Mouse (Mus musculus) layer of hippocampus, postnatal 14 days (tissue): ENCODE data around the gene Armc3. TPM values are rescaled to one million over a fixed set of nuclear protein-coding genes. Genes with fewer than 3 reads are reported as not detected.
"Not testable (repeated sequence)": the region's sequence is repeated elsewhere in the genome, so short reads cannot be mapped to it uniquely, and the experiment has no call there.

ENCODE experiments used
- DNase-seq, 2 experiments: peaks; one replicate each; pipeline ENCODE4 v3.0.0; 2021 to 2022; ENCODE audit warnings: low spot score in 2 of 2, mixed read lengths in 1 of 2
- total RNA-seq, 2 experiments: library from RNA; stranded (reverse); gene quantifications; 2 replicates each; pipeline ENCODE4 v1.2.3; 2021

Gene Armc3
- total RNA-seq, 2 experiments from 2014 or later = 0.83 to 1.2 TPM

DNA sequence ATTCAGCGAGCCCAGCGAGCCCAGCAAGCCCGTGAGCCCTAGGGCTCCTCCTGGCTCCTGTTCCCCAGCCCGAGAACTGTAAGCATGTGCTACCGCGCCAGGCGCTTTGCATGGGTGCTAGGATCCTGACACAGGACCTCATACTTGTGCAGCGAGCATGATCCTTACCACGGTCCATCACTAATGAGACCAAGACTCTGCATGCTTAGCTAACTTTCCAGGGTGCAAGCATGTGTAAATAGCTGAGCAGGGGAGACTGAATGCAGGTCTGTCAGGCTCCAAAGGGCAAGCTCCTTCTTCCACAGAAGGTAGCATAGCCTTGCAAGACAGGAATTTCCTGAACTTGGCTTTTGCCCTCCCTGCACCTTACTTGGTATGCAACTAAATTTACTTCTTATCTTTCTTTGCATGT lies 71.6 kb downstream of the Armc3 start:
- DNase-seq = no peak

DNA sequence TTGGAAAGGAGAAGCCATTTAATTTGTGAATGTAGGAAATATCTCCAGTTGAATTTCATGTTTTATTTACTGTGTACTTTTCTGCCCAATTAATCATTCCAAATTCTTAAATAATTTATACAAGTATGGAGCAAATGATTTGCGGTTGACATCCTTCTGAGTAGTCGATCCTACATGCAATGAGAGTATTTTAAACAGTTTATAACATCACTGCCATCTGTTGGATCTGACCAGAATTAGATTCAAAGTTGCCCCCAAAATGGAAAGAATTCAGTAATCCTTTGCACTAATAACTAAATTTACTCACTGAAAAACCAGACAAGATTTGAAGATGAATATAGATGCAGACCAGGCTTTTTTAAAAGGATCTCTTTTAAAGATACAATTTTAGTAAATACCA lies 75.5 kb downstream of the Armc3 start:
- DNase-seq = no peak

DNA sequence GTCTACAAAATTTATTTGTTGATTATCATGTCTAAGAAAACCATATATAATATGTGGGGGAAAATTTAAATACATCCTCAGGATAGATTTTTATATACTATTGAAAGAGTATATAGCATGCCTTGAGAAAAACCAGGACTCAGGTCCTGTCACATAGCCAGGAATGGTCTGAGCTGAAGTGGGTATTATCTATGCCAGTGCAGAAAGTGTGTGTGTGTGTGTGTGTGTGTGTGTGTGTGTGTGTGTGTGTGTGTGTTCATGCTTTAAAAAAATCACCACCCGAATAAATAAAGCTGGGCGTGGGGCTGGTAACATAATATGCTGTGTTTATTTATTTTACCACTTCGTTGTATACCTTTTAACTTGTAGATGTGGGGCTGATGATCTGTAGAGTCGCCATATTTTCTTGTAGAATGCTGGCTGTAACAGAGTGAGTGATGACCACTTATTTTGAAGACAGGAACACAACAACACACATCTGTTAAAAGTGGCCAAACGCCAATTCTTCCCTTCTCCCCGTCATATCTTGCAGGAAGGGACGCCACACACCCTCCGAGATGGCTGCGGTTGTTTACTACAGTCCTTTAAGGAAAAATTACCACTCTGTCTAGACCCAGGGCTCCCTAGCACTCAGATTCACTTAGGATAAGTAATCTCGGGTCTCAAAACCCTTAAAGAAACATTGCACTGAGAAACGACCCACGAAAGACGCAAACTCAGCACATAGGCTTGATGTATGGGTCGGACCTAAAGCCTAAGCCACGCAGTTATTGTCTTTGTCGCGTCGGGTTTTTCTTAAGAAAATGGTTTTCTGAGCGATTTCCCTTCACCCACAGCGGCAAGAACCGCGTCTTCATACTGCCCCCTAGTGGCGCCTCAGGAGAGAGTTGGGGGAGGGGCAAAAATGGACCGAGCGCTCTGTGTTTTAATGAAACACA lies 76.8 kb downstream of the Armc3 start:
- peak; percentile 82 to 88 for DNase-seq

DNA sequence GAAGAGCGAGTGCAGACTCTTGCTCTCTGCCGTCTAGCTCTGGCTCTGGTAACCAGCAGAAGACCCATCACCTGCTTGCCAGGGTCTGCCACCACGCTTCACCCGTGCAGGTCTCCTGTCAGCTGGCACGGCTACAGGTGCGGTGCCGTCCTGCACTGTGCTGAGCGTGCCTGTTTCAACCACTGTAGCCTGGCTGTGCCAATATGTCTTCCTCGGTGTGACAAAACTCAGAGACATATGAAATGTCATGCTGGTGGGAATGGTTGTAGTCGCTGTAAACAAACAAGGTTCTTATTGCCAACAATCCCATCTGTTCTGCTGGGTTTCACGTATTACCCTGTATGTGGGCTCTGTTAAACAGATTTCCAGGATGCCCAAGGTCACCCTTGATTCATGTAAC lies 81.2 kb downstream of the Armc3 start:
- peak; percentile 17 to 36 for DNase-seq

DNA sequence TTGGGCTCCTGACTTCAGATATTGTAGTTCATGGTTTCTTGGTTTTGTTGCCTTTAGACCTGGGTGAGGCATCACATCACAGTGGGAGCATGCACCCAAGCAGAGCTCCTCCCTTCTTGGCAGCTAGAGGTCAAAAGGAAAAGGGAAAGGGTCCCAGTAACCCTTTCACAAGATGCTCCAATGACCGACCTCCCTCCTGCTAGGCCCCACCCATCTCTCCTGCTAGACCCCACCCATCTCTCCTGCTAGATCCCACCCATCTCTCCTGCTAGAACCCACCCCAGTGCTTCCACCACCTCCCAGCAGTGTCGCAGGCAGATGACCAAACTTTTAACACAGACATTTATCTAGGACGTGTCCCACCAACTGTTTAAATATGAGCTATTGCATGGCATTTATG lies 93.3 kb downstream of the Armc3 start:
- no peak for DNase-seq

DNA sequence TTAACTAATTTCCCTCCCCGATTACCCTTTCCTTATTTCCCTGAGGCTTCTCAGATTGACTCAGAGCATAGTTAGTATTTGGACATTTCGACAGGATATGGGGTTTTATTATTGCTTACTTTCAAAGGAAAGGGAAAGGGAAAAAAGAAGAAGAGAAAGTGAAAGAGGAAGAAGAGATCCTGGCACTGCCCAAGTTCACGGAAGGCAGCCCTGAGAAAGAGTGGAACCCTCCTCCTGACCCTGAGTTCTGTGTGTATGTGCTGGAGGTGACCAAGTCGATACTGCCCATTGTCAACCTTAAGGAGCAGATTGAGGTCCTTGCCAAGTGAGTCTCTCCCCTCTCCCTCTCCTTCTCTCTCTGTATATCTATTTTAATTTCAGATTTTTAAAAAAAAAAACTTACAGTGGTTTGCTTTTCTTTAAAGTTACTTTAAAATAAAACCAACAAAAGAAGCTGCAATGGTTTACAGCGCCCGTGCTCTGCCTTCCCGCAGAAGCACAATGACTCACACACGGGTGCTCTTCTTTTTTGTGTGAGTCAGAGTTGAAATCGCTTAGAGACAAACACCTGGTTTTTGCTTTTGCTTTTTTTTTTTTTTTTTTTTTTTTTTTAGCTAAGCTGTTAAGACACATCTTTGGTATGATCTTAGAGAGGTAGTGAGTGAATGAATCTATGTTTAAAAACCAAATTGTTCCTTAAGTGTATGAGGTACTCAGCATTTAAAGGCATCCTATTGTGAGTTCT lies 101.4 kb downstream of the Armc3 start:
- DNase-seq = no peak

DNA sequence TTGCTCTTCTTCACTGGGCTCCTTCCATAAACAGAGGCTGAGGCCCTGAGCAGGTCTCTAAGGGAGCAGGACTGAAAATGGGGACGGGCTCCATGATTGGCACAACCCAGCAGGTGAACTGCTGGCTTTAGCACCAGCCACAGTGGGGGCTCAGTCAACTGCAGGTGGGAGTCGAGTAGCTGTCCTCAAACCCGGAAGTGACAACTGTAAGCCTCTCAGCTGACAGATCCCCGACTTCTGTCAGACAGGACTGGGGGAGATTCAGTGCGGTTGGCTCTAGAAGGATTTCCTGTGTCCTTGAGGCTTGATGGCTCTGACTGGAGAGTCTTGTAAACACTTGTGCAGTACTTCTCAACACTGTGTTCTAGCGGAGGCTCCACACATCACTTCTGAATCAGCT lies 102.1 kb downstream of the Armc3 start:
- no peak for DNase-seq

DNA sequence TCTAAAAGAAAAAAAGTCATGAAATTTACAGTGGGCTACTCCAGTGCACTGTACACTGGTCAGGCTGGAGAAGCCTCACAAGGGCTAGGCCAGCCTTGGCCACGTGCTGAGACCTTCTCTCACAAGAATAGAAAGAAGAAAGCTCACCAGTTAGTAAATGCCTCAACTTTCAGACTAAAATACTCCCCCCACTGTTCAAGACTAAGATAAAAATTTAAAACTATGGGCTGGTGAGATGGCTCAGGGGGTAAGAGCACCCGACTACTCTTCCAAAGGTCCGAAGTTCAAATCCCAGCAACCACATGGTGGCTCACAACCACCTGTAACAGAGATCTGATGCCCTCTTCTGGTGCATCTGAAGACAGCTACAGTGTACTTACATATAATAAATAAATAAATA lies 104.0 kb downstream of the Armc3 start:
- not testable (repeated sequence) for DNase-seq

DNA sequence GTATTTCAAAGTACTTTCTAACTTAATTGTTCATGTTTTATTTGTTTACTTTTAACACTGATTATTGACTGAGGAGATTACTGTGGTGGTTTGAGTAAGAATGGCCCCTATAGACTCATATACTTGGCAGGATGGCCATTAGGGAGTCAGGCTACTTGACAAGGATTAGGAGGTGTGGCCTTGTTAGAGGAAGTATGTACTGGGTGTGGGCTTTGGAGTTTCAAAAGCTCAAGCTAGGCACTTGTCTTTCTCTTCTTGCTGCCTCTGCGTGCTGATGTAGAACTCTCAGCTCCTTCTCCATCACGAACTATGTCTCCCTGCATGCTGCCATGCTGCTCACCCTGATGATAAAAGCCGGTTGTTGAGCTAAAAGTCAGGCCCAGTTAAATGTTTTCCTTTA lies 111.4 kb downstream of the Armc3 start:
- DNase-seq = no peak

DNA sequence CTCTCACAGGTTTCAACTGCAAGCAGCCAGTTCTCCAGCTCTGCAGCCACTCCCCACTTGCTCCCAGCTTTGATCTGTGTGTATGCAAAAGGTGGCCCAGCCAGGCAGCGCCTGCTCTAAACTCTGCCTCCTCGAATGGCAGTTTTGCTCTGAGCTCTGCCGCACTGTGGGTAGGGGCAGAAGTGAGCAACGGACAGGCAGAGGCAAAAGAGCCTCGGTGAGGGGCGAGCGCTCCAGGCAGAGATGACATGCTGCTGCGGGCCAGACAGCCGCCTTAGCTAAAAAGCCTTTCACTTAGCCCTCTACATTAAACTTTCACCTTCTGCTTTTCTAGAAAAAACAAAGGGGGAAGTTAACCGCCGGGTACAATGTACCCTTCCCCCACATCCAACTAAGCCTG lies 117.0 kb downstream of the Armc3 start:
- no peak for DNase-seq

DNA sequence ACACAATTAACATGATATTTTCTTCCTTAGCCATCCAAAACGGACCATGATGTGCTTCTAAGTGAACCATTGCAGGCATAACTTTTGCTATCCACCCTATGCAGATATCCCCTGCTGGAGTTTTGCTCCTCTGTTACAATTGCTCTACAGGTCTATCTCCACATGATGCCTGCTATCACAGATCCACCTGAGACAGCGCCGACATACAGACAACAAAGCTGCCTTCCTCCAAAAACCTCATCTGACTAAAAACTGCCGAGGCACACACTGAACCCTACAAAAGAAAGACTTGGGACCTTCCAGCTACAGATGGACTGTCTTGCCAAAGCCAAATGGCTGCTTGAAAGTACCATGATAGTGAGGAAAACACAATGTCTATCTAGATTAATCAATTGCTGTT lies 117.6 kb downstream of the Armc3 start:
- no peak for DNase-seq

DNA sequence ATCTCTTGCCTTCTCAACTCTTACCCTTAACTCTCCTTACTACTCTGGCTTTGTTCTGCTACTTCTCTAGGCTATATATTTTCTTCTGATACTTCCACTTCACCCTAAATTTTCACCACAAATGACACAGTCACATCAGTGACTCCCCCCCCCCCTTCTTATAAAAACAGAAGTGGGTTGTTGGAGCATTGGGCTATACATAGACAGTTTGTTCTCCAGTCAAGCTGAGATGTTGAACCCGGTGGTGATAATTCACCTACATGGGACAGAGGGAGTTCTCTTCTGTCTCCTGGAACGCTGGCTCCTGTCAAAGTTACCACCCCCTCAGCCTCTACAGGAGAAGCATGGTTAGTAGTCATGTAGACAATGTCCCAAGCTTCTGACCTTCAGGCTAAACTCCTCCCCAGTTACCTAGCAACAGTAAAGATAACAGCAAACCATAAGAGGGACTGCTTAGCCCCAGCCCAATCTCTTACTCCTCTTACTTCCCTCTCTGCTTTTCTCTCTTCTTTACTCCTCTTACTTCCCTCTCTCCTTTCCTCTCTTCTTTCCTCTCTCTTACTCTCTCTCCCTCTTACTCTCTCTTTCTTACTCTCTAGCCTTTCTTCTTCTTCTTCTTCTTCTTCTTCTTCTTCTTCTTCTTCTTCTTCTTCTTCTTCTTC lies 118.2 kb downstream of the Armc3 start:
- DNase-seq = not testable (repeated sequence)

DNA sequence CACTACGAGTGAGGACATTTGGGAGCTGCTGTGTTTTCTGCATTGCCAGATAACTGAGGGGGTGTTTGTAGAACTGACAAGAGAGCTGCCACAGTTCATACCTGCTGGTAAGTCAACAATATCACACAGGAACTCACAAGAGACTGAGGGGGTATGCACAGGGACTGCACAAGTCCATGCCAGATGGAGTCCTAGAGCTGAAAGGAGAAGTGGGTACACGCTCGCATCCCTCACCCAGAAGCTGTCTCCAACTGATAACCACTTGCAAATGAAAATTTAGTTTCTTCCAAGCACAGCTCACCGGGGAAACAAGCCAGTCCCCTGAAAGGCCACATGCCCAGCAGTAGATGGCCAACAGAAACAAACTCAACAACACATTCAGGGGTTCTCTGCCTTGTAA lies 119.4 kb downstream of the Armc3 start:
- DNase-seq = no peak

DNA sequence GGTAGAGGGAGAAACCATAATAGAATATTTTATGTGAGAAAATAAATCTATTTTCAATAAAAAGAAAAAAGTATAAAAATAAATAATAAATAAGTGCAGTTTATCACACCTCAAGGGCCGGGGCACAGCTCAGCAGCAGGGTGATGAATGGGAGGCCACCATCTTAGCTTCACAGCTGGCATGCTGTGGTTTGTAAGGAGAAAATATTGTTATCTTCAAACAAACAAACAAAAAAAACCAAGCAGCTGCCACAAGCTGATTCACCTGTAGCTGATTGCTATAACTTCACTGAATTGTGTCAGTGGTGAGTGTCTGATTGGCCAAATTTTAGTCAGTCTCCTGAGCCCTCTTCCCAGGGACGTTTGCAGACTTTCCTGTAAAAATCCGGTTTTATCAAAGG lies 120.2 kb downstream of the Armc3 start:
- no peak for DNase-seq

DNA sequence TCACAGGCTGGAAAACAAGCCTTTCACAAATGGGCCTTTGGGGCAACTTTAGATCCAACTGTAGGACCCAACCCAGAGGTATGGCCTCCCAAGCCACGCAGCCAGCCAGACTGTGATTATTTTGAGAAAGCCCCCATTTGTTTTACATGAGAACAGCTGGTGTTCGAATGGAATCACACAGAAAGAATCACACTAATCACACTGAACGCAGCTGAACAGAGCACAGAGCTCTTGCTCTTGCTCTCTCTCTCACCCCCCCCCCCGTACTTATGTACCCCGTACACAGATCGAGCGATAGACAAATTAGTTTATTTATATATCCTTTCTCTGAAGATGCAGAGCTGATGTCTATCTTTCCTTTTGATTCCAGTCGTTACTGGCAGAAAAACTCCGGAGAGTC lies 123.3 kb downstream of the Armc3 start:
- no peak for DNase-seq

DNA sequence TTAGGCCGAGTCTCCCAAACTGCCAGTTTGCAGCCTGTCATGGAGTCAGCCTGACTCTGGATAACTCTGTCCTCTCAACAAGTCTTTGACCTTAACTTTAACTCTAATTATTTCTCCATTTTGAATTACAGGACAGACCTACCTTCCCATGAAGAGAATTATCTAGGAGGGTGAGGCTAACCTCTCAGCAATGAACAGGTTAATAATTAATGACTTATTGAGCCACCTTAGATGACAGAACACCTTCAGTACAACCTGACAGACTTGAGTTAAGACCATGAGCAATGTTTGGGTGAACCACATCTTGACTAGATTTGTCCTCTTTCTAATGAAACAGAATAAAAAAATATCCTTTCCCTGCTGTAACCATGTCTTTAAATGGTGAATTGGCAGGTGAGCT lies 127.3 kb downstream of the Armc3 start:
- DNase-seq = no peak

DNA sequence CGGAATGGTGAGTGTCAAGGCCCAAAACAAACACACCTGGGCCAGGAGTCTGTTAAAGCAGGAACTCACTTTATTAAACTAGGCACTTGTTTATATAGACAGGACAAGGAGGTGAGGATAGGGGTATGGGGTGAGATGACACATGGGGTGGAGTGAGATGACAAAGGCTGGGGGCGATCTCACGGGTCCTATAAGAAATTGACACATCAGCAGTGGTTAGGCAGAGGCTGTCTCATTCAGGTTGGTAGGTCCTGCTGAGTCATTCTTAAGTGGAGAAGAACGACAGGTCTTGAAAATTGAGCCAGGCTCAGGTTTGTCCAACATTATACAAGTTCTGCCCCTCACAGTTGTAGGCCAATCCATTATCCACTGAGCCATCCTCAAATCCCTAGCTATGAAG lies 128.7 kb downstream of the Armc3 start:
- no peak for DNase-seq

DNA sequence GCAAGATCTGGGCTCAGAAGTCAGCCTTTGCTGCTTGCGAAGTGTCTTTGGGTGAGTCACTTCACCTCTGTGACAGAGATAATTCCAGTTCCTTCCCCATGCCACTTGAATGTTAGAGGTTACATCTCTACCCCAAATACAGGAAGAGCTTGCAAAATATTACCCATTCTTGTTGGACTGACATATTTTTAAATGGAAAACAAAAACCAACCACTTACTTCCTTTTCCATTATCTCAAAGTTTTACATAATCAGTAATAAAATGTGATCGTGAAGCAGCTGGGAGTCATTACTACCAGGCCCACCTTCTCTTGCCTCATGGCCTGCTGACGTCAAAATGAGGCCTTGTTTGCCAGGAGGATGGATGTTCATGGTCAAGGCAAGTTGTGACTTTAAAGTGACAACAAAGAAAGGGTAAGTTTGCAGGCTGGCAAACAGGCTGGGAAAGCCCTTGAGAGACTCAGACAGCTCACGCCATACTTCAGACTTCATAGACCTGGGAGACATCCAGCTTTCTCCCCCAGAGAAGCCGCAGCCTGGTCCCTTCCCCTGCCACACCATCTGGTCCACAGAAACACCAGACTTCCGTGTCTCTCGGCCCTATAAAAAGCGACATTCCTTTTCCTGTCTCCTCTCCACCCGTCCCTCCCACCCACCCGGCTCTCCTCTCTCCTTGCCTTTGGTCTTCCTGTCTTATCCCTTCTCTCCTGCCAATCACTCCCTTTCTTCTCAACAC lies 145.0 kb downstream of the Armc3 start:
- DNase-seq = peak in 1 of 2 experiments; percentile 49

DNA sequence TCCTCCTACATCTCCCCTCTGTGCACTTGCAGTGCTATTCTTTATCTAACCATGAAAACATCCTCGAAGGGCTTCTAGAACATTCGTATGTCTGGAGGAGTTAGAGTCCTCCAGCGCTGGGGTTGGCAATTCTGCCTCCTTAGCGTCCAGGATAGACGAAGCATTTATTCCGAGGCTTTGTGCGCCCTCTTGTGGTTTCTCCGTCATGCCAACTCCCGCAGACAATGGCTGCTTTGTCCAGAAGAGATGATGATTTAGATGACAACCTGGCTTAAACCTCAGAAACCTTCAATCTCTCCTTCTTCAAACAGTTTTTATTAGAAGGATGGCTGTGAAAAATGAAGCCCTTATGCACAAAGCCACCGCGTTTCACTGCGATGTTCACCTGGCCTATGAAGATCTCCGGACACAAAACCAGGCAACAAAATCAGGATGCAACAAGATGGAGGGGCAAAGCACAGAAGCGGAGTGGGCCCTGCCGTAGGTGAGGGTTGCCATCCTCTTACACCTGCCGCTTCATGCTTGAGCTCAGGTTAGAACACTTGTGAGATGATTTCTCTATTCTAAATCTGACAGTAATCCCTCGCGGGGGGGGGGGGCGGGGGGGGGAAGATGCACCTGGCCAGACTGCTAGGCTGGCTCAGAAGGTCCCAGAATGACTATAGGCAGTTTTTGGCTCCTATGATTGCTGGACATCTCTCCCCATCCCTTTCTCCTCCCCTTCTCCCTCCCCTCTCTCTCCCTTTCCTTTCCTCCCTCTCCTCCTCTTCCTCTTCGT lies 145.7 kb downstream of the Armc3 start:
- peak; percentile 89 to 93 for DNase-seq

DNA sequence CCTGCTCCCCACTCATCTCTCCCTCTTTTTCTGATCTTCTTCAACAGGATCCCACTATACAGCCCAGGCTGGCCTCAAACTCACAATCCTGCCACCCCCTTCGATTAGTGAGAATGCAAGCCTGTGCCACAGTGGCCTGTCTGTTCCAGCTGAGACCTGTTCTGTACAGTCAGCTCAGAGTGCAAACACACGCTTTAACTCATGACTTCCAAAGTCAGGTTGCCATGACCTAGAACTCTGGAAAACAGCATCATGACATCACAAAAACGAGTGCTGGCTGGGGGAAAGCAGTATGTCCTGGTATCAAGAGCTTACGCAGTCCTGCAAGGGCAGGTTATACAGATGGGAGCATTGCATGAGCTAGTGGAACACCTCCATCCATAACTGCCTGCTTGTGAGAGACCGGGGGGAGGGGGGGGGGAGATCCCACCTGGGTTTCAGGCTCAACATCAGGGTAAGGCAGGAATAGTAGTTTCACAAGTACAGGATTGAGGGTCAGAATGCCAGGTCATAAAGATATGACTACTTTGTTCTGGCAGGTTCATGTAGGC lies 146.4 kb downstream of the Armc3 start:
- no peak for DNase-seq
